Mouse (Mus musculus): ENCODE measurements at regions not wholly inside any gene's neighbourhood (a gene's known extent, or its start where the extent isn't known, plus 50 kb on each side); places are given as distances from the start of the nearest gene placed in this dataset.
A peak's percentile ranks its signal among the peaks of the same experiment; 100 is the strongest.

GRCm38 (mm10) chr1:168504773-168505172 is 72.7 kb upstream of the Pbx1 start:
- no peak for DNase-seq

GRCm38 (mm10) chr1:168502266-168502665 is 70.2 kb upstream of the Pbx1 start:
- peak; percentile 79 for DNase-seq

GRCm38 (mm10) chr1:168501375-168502169 is 69.5 kb upstream of the Pbx1 start:
- DNase-seq, result no peak

GRCm38 (mm10) chr1:168497801-168498200 is 65.7 kb upstream of the Pbx1 start:
- no peak for DNase-seq

- DNase-seq, result no peak
Observed at GRCm38 (mm10) chr1:168495687-168496527, 63.8 kb upstream of the Pbx1 start.

GRCm38 (mm10) chr1:168487492-168487891 is 55.4 kb upstream of the Pbx1 start:
- DNase-seq, result no peak

- DNase-seq, result no peak
Observed at GRCm38 (mm10) chr1:168483651-168484050, 51.6 kb upstream of the Pbx1 start.

Small RNA genes in the stretch of these regions (microRNA-seq; reads per million reads assigned to microRNA genes)
- 0 reads per million in 2 experiments for gene Mir6348
- 0 reads per million in 2 experiments for gene Mir6354
